Mouse (Mus musculus) left cerebral cortex, postnatal 14 days (tissue): ENCODE results near the gene Tbx5. TPM values are rescaled to one million over a fixed set of nuclear protein-coding genes. Genes with fewer than 3 reads are reported as not detected.

Experiments
- DNase-seq, 2 experiments: peaks; one replicate each; pipeline ENCODE4 v3.0.0; 2021 to 2022; ENCODE audit warnings: low spot score in 2 of 2, mixed read lengths in 1 of 2
- intact Hi-C: fragments of 180-260 bp; cut with DNase I; formaldehyde crosslinking; loops from one replicate; pipeline ENCODE4 v1.15.1; 2025
- total RNA-seq, 2 experiments: library from RNA; stranded (reverse); gene quantifications; 2 replicates each; pipeline ENCODE4 v1.2.3; 2021

The Tbx5 gene
- total RNA-seq, 2 experiments from 2014 or later, result not detected

GRCm38 (mm10) chr5:119807481-119808183, 24.8 kb upstream of the Tbx5 start:
- intact Hi-C loops, result loop anchor here (10.0 kb wide), 3 partner anchors 123 to 933 kb away; partner anchors contain the start of gene Lhx5
- no peak for DNase-seq

- intact Hi-C loops, result loop anchor here (10.0 kb wide), 3 partner anchors 124 to 934 kb away; partner anchors contain the start of gene Lhx5
- no peak for DNase-seq
These were observed 23.8 kb upstream of the Tbx5 start for GRCm38 (mm10) chr5:119808713-119809112.

- intact Hi-C loops, result no loop called here
- DNase-seq, result no peak
These were observed 21.3 kb upstream of the Tbx5 start for GRCm38 (mm10) chr5:119810994-119811690.

GRCm38 (mm10) chr5:119815247-119815646, 17.2 kb upstream of the Tbx5 start:
- no peak for DNase-seq
- intact Hi-C loops, result no loop called here

GRCm38 (mm10) chr5:119820452-119820851, 12.0 kb upstream of the Tbx5 start:
- intact Hi-C loops, result no loop called here
- no peak for DNase-seq

- DNase-seq, result no peak
- intact Hi-C loops, result no loop called here
These were observed 11.0 kb upstream of the Tbx5 start for GRCm38 (mm10) chr5:119821506-119821905.

- no peak for DNase-seq
- intact Hi-C loops, result no loop called here
These were observed 5.1 kb upstream of the Tbx5 start for GRCm38 (mm10) chr5:119827341-119827740.

GRCm38 (mm10) chr5:119830611-119831010, 1.9 kb upstream of the Tbx5 start:
- intact Hi-C loops, result no loop called here
- no peak for DNase-seq

GRCm38 (mm10) chr5:119831201-119831771, 1.2 kb upstream of the Tbx5 start:
- no peak for DNase-seq
- intact Hi-C loops, result no loop called here

GRCm38 (mm10) chr5:119831791-119832478, 533 bp upstream of the Tbx5 start:
- intact Hi-C loops, result no loop called here
- no peak for DNase-seq

GRCm38 (mm10) chr5:119833223-119834030, 959 bp downstream of the Tbx5 start:
- intact Hi-C loops, result no loop called here
- no peak for DNase-seq

- intact Hi-C loops, result no loop called here
These were observed 1.5 kb downstream of the Tbx5 start for GRCm38 (mm10) chr5:119834031-119834403.

GRCm38 (mm10) chr5:119835053-119835867, 2.8 kb downstream of the Tbx5 start:
- intact Hi-C loops, result loop anchor here (5.0 kb wide), 2 partner anchors 33 to 602 kb away; no protein-coding TSS in a partner anchor

More at GRCm38 (mm10) chr5:119834031-119834403, 1.5 kb downstream of the Tbx5 start:
- no peak for DNase-seq

GRCm38 (mm10) chr5:119835868-119836209, 3.4 kb downstream of the Tbx5 start:
- intact Hi-C loops, result loop anchor here (5.0 kb wide), 2 partner anchors 34 to 601 kb away; no protein-coding TSS in a partner anchor
- DNase-seq, result no peak

More at GRCm38 (mm10) chr5:119835053-119835867, 2.8 kb downstream of the Tbx5 start:
- DNase-seq, result no peak

GRCm38 (mm10) chr5:119836618-119837305, 4.3 kb downstream of the Tbx5 start:
- no peak for DNase-seq
- intact Hi-C loops, result loop anchor here (5.0 kb wide), 2 partner anchors 34 to 601 kb away; no protein-coding TSS in a partner anchor

- no peak for DNase-seq
- intact Hi-C loops, result loop anchor here (5.0 kb wide), 2 partner anchors 35 to 600 kb away; no protein-coding TSS in a partner anchor
These were observed 4.8 kb downstream of the Tbx5 start for GRCm38 (mm10) chr5:119837306-119837675.

GRCm38 (mm10) chr5:119837861-119838260, 5.4 kb downstream of the Tbx5 start:
- intact Hi-C loops, result loop anchor here (5.0 kb wide), 2 partner anchors 36 to 599 kb away; no protein-coding TSS in a partner anchor

More at GRCm38 (mm10) chr5:119837861-119838260, 5.4 kb downstream of the Tbx5 start:
- DNase-seq, result no peak
